Mouse (Mus musculus): Measurements from ENCODE around the gene Kif1c.

DNA sequence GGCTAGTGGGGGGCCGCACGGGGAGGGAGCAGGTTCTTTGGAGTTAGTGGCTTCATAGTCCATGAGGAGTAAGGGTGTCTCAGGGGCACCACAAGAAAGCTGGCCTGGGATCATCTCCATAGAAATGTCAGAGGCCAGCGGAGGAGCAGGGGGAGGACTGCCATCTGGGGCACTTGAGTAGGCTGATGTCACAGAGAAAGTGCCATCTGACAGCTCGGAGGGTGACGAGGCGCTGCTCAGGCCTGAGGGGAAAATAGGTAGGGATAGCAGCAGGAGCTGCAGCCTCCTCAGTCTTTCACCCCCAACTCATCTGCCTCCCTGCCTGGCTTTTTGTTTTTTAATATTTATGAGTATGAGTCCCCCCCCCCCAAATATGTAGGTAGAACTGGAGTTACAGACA lies 26.3 kb upstream of the Kif1c start:
- TF ChIP-seq TAL1 (IDR thresholded peaks at IDR 0.05; ENCODE audit: low read length), result no peak
- no peak for TF ChIP-seq GATA1 (IDR thresholded peaks at IDR 0.05; ENCODE audit: low read length)
